Comparison of ENCODE assay signal across 21 mouse cellular contexts in genomic region chr8:105811543-105811942, GRCm38 (mm10). TPM values are rescaled to one million over a fixed set of nuclear protein-coding genes. Genes with fewer than 3 reads are reported as not detected.
DNase-seq lines count a peak whose midpoint lies in the region; ATAC-seq and TF ChIP-seq lines count a peak whose summit lies in the region.
"Had no signal": no experiment of that assay in that cellular context is flagged by ENCODE, and none has a peak within 500 bp of the region (broad histone marks: within the 10 kb centered on the region; RNA-seq: fewer than 3 reads in every experiment).

No protein-coding gene starts in this region.

- H3K4me2 ChIP-seq in heart, embryonic 12.5 days: no peak overlapping the region
- peak overlapping the region; percentile 48 for H3K4me2 ChIP-seq in liver, postnatal 0 days (ENCODE audit: low read depth, low read length)
- H3K4me2 ChIP-seq in intestine, embryonic 16.5 days (ENCODE audit: low read depth, low read length): no peak overlapping the region
- H3K4me2 ChIP-seq: heart, embryonic 11.5 days had no signal

- H3K9ac ChIP-seq in heart, embryonic 12.5 days: no peak overlapping the region
- H3K9ac ChIP-seq in liver, postnatal 0 days (replicated peaks): no peak overlapping the region
- no peak overlapping the region for H3K9ac ChIP-seq in intestine, embryonic 16.5 days (ENCODE audit: low read depth, low read length)

- WGBS in heart, embryonic 12.5 days: 50% methylated on average over 3 of the region's 3 CpGs
- 58% methylated on average over 3 of the region's 3 CpGs for WGBS in liver, postnatal 0 days (ENCODE audit: insufficient replicate concordance)
- WGBS in intestine, embryonic 16.5 days: 81% methylated on average over 3 of the region's 3 CpGs

- H3K4me3 ChIP-seq in heart, embryonic 12.5 days: no peak overlapping the region
- H3K4me3 ChIP-seq in brown adipose tissue, adult 24 weeks (ENCODE audit: insufficient read depth, low read depth, low read length): no peak overlapping the region
- H3K4me3 ChIP-seq in liver, postnatal 0 days (ENCODE audit: low read depth, low read length): no peak overlapping the region
- H3K4me3 ChIP-seq in intestine, embryonic 16.5 days (ENCODE audit: low read length): no peak overlapping the region
- H3K4me3 ChIP-seq: forebrain, embryonic 10.5 days had no signal

- H3K27me3 ChIP-seq in heart, embryonic 12.5 days (replicated peaks): no peaks in the 10 kb centered on the region
- H3K27me3 ChIP-seq in liver, postnatal 0 days (ENCODE audit: insufficient read depth, low read length): no peaks in the 10 kb centered on the region
- H3K27me3 ChIP-seq in intestine, embryonic 16.5 days (replicated peaks; ENCODE audit: control insufficient read depth, insufficient read depth, low read length): no peaks in the 10 kb centered on the region

- no peak for TF ChIP-seq CTCF in liver, postnatal 0 days (IDR thresholded peaks at IDR 0.05; ENCODE audit: low read depth)

- H3K27ac ChIP-seq in heart, embryonic 12.5 days (ENCODE audit: poor library complexity, severe bottlenecking): peak overlapping the region; percentile 30; the same call in 1 of the 2 replicates
- H3K27ac ChIP-seq in brown adipose tissue, adult 24 weeks (replicated peaks; ENCODE audit: low read depth, low read length): peak overlapping the region; percentile 38
- 0 out of 2 replicates have a peak overlapping the region, but pooled peaks have one; percentile 71 for H3K27ac ChIP-seq in liver, postnatal 0 days (ENCODE audit: low read depth)
- no peak overlapping the region for H3K27ac ChIP-seq in intestine, embryonic 16.5 days (ENCODE audit: low read length)
- H3K27ac ChIP-seq: forebrain, embryonic 10.5 days; kidney, postnatal 0 days; macrophage had no signal

- ATAC-seq in heart, embryonic 12.5 days (ENCODE audit: insufficient number of reproducible peaks, low FRiP score): no peak
- no peak for ATAC-seq in liver, postnatal 0 days
- no peak for ATAC-seq in intestine, embryonic 16.5 days
- ATAC-seq: inflammation-experienced regulatory T-cells, adult 6 months had no signal

- H3K9me3 ChIP-seq in heart, embryonic 12.5 days (replicated peaks): no peaks in the 10 kb centered on the region
- no peaks in the 10 kb centered on the region for H3K9me3 ChIP-seq in liver, postnatal 0 days (ENCODE audit: low read length)
- no peaks in the 10 kb centered on the region for H3K9me3 ChIP-seq in intestine, embryonic 16.5 days (ENCODE audit: control insufficient read depth, low read length)
- H3K9me3 ChIP-seq: forebrain, embryonic 10.5 days had no signal

- H3K36me3 ChIP-seq in heart, embryonic 12.5 days: peaks cover 18% of the 10 kb centered on the region
- peaks cover 60% of the 10 kb centered on the region for H3K36me3 ChIP-seq in liver, postnatal 0 days (replicated peaks; ENCODE audit: insufficient read depth, low read length)
- H3K36me3 ChIP-seq in intestine, embryonic 16.5 days (ENCODE audit: control insufficient read depth, insufficient read depth, low read length): peaks cover 3% of the 10 kb centered on the region; the same call in 1 of the 2 replicates

- H3K4me1 ChIP-seq in heart, embryonic 12.5 days (replicated peaks): peaks cover 45% of the 10 kb centered on the region
- peaks cover 37% of the 10 kb centered on the region for H3K4me1 ChIP-seq in brown adipose tissue, adult 24 weeks (ENCODE audit: control insufficient read depth, insufficient read depth, insufficient read length, low read length)
- peaks cover 69% of the 10 kb centered on the region for H3K4me1 ChIP-seq in liver, postnatal 0 days (ENCODE audit: insufficient read depth)
- H3K4me1 ChIP-seq in intestine, embryonic 16.5 days (ENCODE audit: control insufficient read depth, insufficient read depth, low read length): no peaks in the 10 kb centered on the region
- H3K4me1 ChIP-seq: forebrain, embryonic 10.5 days had no signal

- DNase-seq in heart, adult 18-20 months: no peak
- DNase-seq in CD4-positive helper T cell, adult 2 months (ENCODE audit: low read depth, low spot score): peak; percentile 27
- no peak for DNase-seq in liver, postnatal 0 days
- no peak for DNase-seq in lung, adult 18-20 months
- DNase-seq in embryo, embryonic 10.5 days (ENCODE audit: low spot score): no peak
- DNase-seq: adrenal gland, postnatal 36 days; B cell, adult 2 months; gastrocnemius, postnatal 36 days; lung, adult 2 months had no signal

- TF ChIP-seq EP300 in liver, postnatal 0 days (IDR thresholded peaks at IDR 0.05; ENCODE audit: low read depth): no peak

RNA-seq across cellular contexts. Expression of gene Ranbp10, which starts 15.6 kb away (rescaled TPM):
- polyA plus RNA-seq in heart, embryonic 12.5 days (2016; fragmentation: Nextera tagmentation; extraction: Ambion mirVana): 11.0 and 11.3 TPM in 2 replicates
- 10 to 100 TPM; 18.1 to 18.6 TPM for total RNA-seq in heart, adult 18-20 months (2021)
- 7.5 and 7.6 TPM in 2 replicates for polyA plus RNA-seq in brown adipose tissue, adult 24 weeks (2012; ENCODE audit: insufficient read depth, insufficient read length, missing spikeins)
- polyA plus RNA-seq in liver, postnatal 0 days (2015; fragmentation: Nextera tagmentation; extraction: Ambion mirVana): 18.9 and 20.9 TPM in 2 replicates
- 7.1 and 8.2 TPM in 2 replicates for polyA plus RNA-seq in intestine, embryonic 16.5 days (2015; fragmentation: Nextera tagmentation; extraction: Ambion mirVana)

RNA-seq across cellular contexts. Expression of gene Tsnaxip1, which starts 16.0 kb away (rescaled TPM):
- polyA plus RNA-seq in heart, embryonic 12.5 days (2016; fragmentation: Nextera tagmentation; extraction: Ambion mirVana): 0.14 and 0.15 TPM in 2 replicates
- total RNA-seq in heart, adult 18-20 months (2021): not detected
- not detected in 2 replicates for polyA plus RNA-seq in brown adipose tissue, adult 24 weeks (2012; ENCODE audit: insufficient read depth, insufficient read length, missing spikeins)
- polyA plus RNA-seq in liver, postnatal 0 days (2015; fragmentation: Nextera tagmentation; extraction: Ambion mirVana): not detected in 2 replicates
- polyA plus RNA-seq in intestine, embryonic 16.5 days (2015; fragmentation: Nextera tagmentation; extraction: Ambion mirVana): not detected in 2 replicates
- total RNA-seq: adrenal gland, postnatal 36 days; gastrocnemius, postnatal 36 days; hematopoietic stem cell, adult 5-6 weeks; left cerebral cortex, postnatal 10 days; monocyte, adult 5-6 weeks had no signal
- polyA plus RNA-seq: inflammation-experienced regulatory T-cells, adult 6 months; macrophage; urinary bladder, adult 2 months had no signal

RNA-seq across cellular contexts. Expression of gene Cenpt, which starts 41.5 kb away (rescaled TPM):
- polyA plus RNA-seq in heart, embryonic 12.5 days (2016; fragmentation: Nextera tagmentation; extraction: Ambion mirVana): 42.8 and 46.9 TPM in 2 replicates
- 1 to 10 TPM; 2.2 to 2.5 TPM for total RNA-seq in heart, adult 18-20 months (2021)
- polyA plus RNA-seq in brown adipose tissue, adult 24 weeks (2012; ENCODE audit: insufficient read depth, insufficient read length, missing spikeins): 1.4 and 3.5 TPM in 2 replicates
- 8.9 and 9.0 TPM in 2 replicates for polyA plus RNA-seq in liver, postnatal 0 days (2015; fragmentation: Nextera tagmentation; extraction: Ambion mirVana)
- polyA plus RNA-seq in intestine, embryonic 16.5 days (2015; fragmentation: Nextera tagmentation; extraction: Ambion mirVana): 25.5 and 28.9 TPM in 2 replicates

RNA-seq across cellular contexts. Expression of gene Thap11, which starts 43.4 kb away (rescaled TPM):
- polyA plus RNA-seq in heart, embryonic 12.5 days (2016; fragmentation: Nextera tagmentation; extraction: Ambion mirVana): 53.8 and 59.3 TPM in 2 replicates
- total RNA-seq in heart, adult 18-20 months (2021): 10 to 100 TPM; 27.5 to 27.8 TPM
- 9.3 and 15.4 TPM in 2 replicates for polyA plus RNA-seq in brown adipose tissue, adult 24 weeks (2012; ENCODE audit: insufficient read depth, insufficient read length, missing spikeins)
- polyA plus RNA-seq in liver, postnatal 0 days (2015; fragmentation: Nextera tagmentation; extraction: Ambion mirVana): 19.6 and 21.5 TPM in 2 replicates
- polyA plus RNA-seq in intestine, embryonic 16.5 days (2015; fragmentation: Nextera tagmentation; extraction: Ambion mirVana): 49.4 and 49.6 TPM in 2 replicates

RNA-seq across cellular contexts. Expression of gene Nutf2, which starts 48.8 kb away (rescaled TPM):
- 201 and 224 TPM in 2 replicates for polyA plus RNA-seq in heart, embryonic 12.5 days (2016; fragmentation: Nextera tagmentation; extraction: Ambion mirVana)
- total RNA-seq in heart, adult 18-20 months (2021): 10 to 100 TPM; 27.0 to 43.8 TPM
- polyA plus RNA-seq in brown adipose tissue, adult 24 weeks (2012; ENCODE audit: insufficient read depth, insufficient read length, missing spikeins): 5.0 TPM in 1 of 2 replicates, not detected in the other
- 67.6 and 71.9 TPM in 2 replicates for polyA plus RNA-seq in liver, postnatal 0 days (2015; fragmentation: Nextera tagmentation; extraction: Ambion mirVana)
- polyA plus RNA-seq in intestine, embryonic 16.5 days (2015; fragmentation: Nextera tagmentation; extraction: Ambion mirVana): 165 and 207 TPM in 2 replicates
